Mouse (Mus musculus) limb, embryonic 13.5 days (tissue): ENCODE results near the gene Myo3b. TPM values are rescaled to one million over a fixed set of nuclear protein-coding genes. Genes with fewer than 3 reads are reported as not detected.

Experiments
- ATAC-seq: fragments of 200-750 bp; cut with Nextera tagmentation; 2 replicates; pipeline ENCODE4 v1.8.0; 2017; ENCODE audit warnings: low read depth, moderate number of reproducible peaks, moderate TSS enrichment; ENCODE audit not compliant: low FRiP score
- H3K27ac ChIP-seq: fragments of 300-500 bp; sonication (generic); 2 replicates; pipeline ENCODE4 v1.5.1; 2015; ENCODE audit warnings: inconsistent platforms, mild to moderate bottlenecking, moderate library complexity
- H3K27me3 ChIP-seq: fragments of 300-500 bp; sonication (generic); 2 replicates; pipeline ENCODE4 v1.6.1; 2015; ENCODE audit warnings: mild to moderate bottlenecking, inconsistent platforms
- H3K36me3 ChIP-seq: fragments of 300-500 bp; sonication (generic); 2 replicates; pipeline ENCODE4 v1.6.1; 2015; ENCODE audit warnings: inconsistent platforms, mild to moderate bottlenecking, moderate library complexity
- H3K4me1 ChIP-seq: fragments of 300-500 bp; sonication (generic); 2 replicates; pipeline ENCODE4 v1.6.1; 2015; ENCODE audit warnings: inconsistent platforms
- H3K4me2 ChIP-seq: fragments of 300-500 bp; sonication (generic); replicated peaks from 2 replicates; pipeline ENCODE4 v1.6.1; 2015; ENCODE audit warnings: inconsistent platforms, mild to moderate bottlenecking, moderate library complexity
- H3K4me3 ChIP-seq: fragments of 300-500 bp; sonication (generic); 2 replicates; pipeline ENCODE4 v1.5.1; 2015; ENCODE audit warnings: moderate library complexity, mild to moderate bottlenecking, inconsistent platforms
- H3K9ac ChIP-seq: fragments of 300-500 bp; sonication (generic); 2 replicates; pipeline ENCODE4 v1.6.1; 2015; ENCODE audit warnings: mild to moderate bottlenecking, inconsistent platforms
- H3K9me3 ChIP-seq: fragments of 300-500 bp; sonication (generic); 2 replicates; pipeline ENCODE4 v1.6.1; 2016; ENCODE audit warnings: inconsistent platforms
- WGBS: fragments of 180-500 bp; shearing (Covaris S2); methylation state at CpG from one replicate; pipeline ENCODE4 v1.1.7; 2015; 5-methylcytosine and 5-hydroxymethylcytosine counted together
- polyA plus RNA-seq: library from polyadenylated mRNA; unstranded; fragments of >200 nt; fragmentation: Nextera tagmentation; extraction: Ambion mirVana; gene quantifications from 2 replicates; pipeline ENCODE4 v1.2.1, GENCODE M21; 2015

Myo3b gene
- polyA plus RNA-seq, 1 experiment from 2014 or later = not detected

DNA sequence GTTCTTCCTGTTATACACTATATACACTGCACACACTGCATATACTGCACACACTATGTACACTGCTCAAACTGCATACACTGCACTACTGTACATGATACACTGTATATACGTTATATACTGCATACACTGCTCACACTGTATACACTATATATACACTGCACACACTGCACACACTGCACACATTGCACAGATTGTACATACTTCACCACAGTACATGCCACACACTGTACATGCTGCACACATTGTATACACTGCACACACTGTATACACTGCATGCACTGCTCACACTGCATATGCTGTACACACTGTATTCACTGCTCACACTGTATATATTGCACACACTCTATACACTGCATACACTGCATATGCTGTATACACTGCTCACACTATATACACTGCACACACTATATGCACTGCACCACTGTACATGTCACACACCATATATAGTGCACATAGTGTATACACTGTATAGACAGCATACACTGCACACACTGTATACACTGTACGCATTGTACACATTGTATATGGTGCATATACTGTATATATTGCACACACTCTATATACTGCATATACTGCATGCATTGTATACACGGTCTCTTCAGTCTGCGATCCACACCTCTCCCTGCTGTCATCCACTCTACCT lies 104.7 kb downstream of the Myo3b start:
- no peak overlapping the region for H3K27ac ChIP-seq
- WGBS = 90% methylated on average over 4 of the region's 4 CpGs

DNA sequence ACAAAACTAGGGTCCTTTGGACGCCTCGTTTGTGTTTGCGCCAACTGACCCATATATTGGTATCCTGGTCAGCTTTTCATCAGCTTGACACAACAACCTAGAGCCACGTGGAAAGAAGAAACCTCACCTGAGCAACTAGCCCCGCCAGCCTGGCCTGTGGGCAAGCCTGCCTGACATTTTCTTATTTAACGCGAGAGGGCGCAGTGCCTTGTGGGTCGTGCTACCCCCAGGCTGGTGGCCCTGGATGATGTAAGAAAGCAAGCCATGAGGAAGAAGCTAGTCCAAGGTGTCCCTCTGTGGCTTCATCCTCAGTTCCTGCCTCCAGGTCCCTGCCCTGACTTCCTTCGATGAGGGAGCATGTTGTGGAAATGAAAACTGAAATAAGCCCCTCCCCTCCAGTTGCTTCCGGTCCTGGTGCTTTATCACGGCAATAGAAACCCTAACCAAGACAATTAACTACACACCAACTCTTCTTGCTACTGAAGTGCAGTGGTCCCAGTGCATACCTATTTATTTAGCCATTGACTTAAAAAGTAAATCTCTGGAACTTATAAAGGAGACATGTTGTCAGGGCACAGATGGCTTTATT lies 108.2 kb downstream of the Myo3b start:
- H3K27ac ChIP-seq = no peak overlapping the region
- no peaks in the 10 kb centered on the region for H3K36me3 ChIP-seq
- ATAC-seq = no peak
- H3K9me3 ChIP-seq = no peaks in the 10 kb centered on the region
- WGBS = 48% methylated on average over 12 of the region's 12 CpGs
- no peaks in the 10 kb centered on the region for H3K4me1 ChIP-seq
- no peak overlapping the region for H3K4me3 ChIP-seq
- H3K4me2 ChIP-seq = no peak overlapping the region
- H3K9ac ChIP-seq = no peak overlapping the region
- no peaks in the 10 kb centered on the region for H3K27me3 ChIP-seq

More for the DNA sequence above, 104.7 kb downstream of the Myo3b start:
- no peak for ATAC-seq
- no peaks in the 10 kb centered on the region for H3K9me3 ChIP-seq
- no peak overlapping the region for H3K4me3 ChIP-seq
- H3K36me3 ChIP-seq = no peaks in the 10 kb centered on the region
- no peaks in the 10 kb centered on the region for H3K4me1 ChIP-seq
- no peak overlapping the region for H3K9ac ChIP-seq
- H3K4me2 ChIP-seq = no peak overlapping the region
- H3K27me3 ChIP-seq = no peaks in the 10 kb centered on the region

DNA sequence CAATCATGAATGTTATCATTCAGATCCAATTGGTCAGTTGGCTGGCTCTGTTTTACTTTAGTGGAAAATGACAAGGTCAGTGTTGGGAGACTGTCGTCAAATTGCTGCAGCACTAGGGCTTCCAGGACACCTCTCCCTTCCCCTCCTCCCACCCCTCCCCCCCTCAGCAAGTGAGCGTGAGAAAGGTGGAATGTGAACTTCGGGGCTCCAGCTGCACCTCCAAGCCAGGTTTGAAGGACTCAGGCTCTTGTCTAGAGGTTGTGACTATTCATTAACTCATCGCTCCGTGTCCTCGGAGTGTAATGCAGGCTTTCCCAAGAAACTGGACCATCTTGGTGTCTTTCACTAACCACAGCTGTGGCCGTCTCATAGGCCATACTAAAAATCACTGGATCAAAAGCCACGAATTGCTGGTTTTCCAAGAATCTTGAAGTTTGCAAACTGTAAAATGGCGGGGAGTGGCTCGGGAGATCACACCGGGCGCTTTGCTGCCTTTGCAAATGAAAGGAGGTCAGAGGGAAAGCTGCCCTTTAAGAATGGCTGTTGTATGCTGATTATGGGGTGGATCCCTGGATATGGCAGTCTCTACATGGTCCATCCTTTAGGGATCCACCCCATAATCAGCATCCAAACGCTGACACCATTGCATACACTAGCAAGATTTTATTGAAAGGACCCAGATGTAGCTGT lies 110.0 kb downstream of the Myo3b start:
- no peak for ATAC-seq
- H3K4me3 ChIP-seq = no peak overlapping the region
- H3K9ac ChIP-seq = no peak overlapping the region
- H3K36me3 ChIP-seq = no peaks in the 10 kb centered on the region
- no peaks in the 10 kb centered on the region for H3K27me3 ChIP-seq
- H3K9me3 ChIP-seq = no peaks in the 10 kb centered on the region
- H3K4me1 ChIP-seq = no peaks in the 10 kb centered on the region
- WGBS = 68% methylated on average over 13 of the region's 13 CpGs
- H3K27ac ChIP-seq = no peak overlapping the region
- no peak overlapping the region for H3K4me2 ChIP-seq

DNA sequence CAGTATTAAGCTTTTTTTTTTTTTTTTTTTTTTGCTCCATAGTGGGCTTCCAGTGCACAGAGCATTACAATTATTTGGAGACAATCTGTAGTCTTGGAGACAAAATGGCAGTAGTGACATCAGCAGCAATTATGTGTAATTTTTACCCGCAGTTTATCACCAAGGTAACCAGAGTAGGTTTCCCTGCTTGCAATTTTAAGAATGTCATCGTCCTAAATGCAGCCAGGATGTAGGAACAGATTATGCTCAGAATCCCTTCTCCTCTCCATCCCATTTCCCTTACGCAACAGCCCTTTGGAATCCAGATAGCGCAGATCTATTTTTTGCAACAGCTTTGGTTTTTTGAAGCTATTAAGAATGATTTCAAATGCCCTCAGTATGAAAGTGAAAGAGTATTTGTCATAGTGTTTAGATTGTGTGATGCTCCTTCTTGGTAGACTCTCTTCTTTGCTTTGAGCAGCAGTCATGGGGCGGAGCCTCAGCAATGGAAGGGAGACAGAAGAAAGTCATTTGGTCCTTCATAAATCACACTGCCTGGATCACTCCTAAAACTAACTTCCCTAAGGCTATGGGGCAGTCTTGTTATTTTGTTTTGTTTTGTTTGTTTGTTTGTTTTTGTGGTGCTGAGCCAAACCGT lies 111.6 kb downstream of the Myo3b start:
- H3K27me3 ChIP-seq = no peaks in the 10 kb centered on the region; the same call in 1 of the 2 replicates
- no peak overlapping the region for H3K4me3 ChIP-seq
- H3K9ac ChIP-seq = no peak overlapping the region
- no peak overlapping the region for H3K27ac ChIP-seq
- no peaks in the 10 kb centered on the region for H3K9me3 ChIP-seq
- no peak overlapping the region for H3K4me2 ChIP-seq
- H3K4me1 ChIP-seq = no peaks in the 10 kb centered on the region
- no peak for ATAC-seq
- no peaks in the 10 kb centered on the region for H3K36me3 ChIP-seq
- 76% methylated on average over 6 of the region's 6 CpGs for WGBS

DNA sequence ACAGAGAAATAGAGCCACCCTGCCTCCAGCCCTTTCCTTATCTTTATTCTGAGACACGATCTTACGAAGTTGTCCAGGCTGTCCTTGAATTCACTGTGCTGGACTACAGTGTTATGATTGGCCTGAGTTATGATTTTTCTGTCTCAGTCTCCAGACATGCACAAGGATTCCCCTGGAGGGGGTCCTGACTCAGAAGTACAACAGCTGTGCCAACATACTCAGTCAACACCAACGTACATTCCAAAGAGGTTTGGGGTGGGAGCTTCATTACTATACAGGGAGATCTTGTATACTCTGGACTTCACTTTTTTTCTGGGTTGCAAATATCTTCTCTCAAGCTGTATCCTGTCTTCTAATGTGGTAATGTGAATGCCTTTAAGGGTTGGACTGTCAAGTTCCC lies 113.0 kb downstream of the Myo3b start:
- no peak for ATAC-seq
- Histone ChIP-seq H3K4me3 (no peak overlapping the region), H3K36me3 (no peaks in the 10 kb centered on the region), H3K9me3 (no peaks in the 10 kb centered on the region), H3K9ac (no peak overlapping the region), H3K4me2 (no peak overlapping the region), H3K27ac (no peak overlapping the region), H3K27me3 (no peaks in the 10 kb centered on the region; the same call in 1 of the 2 replicates), H3K4me1 (no peaks in the 10 kb centered on the region)
- WGBS = 87% methylated on average over 3 of the region's 3 CpGs

DNA sequence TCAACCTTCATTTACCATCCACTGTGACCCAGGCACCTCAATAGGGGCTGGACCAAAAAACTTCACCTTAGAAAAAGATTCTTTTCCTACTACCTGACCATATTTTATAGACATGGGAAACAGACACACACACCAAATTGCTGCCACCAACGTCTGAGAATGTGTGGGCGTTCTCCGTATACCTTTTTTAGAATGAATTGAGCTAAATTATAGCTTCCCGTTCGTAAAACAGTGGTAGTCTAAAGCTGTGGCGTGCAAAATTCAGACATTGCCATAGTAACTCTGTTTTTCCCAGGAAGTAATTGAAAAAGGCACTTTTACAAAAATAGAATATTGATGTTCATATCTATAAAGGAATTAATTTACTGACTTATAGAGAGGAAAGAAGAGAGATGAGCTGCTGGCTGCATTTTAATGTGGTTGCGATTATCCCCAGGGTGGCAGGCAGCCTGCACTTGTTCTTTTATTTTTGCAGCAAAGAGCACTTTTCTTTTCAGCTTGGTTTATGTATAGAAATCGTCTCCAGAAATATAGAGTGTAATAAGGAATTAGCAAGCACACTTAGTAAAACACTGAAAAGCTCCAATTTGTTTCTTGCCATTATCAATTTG lies 116.4 kb downstream of the Myo3b start:
- no peaks in the 10 kb centered on the region for H3K36me3 ChIP-seq
- 63% methylated on average over 8 of the region's 8 CpGs for whole genome bisulfite sequencing
- H3K27me3 ChIP-seq = no peaks in the 10 kb centered on the region; the same call in 1 of the 2 replicates
- H3K27ac ChIP-seq = no peak overlapping the region
- ATAC-seq = no peak
- no peaks in the 10 kb centered on the region for H3K9me3 ChIP-seq
- H3K4me2 ChIP-seq = no peak overlapping the region
- H3K9ac ChIP-seq = no peak overlapping the region
- H3K4me1 ChIP-seq = no peaks in the 10 kb centered on the region
- H3K4me3 ChIP-seq = no peak overlapping the region

DNA sequence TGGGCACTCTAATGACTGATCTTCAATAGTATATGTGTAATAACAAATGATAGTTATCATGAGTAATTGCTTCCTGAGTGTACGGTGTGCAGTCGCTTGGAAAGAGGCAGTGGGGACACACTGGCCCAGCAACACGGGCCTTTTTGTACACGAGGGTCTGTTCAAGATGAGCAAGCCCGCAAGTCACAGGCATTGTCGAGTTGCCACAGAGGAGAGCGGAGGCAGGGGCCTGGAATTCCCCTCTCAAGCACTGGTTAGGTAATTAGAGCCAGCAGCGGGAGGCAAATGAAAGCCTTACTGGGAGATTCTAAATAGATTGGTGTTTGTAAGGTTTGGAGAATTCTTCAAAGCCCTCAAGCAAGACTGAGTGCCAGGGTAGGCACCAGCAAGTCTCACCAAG lies 120.6 kb downstream of the Myo3b start:
- Histone ChIP-seq H3K27me3 (no peaks in the 10 kb centered on the region; the same call in 1 of the 2 replicates), H3K4me2 (no peak overlapping the region), H3K4me1 (no peaks in the 10 kb centered on the region), H3K36me3 (no peaks in the 10 kb centered on the region), H3K4me3 (no peak overlapping the region), H3K27ac (no peak overlapping the region), H3K9me3 (no peaks in the 10 kb centered on the region), H3K9ac (no peak overlapping the region)
- WGBS = 33% methylated on average over 8 of the region's 8 CpGs
- ATAC-seq = no peak

DNA sequence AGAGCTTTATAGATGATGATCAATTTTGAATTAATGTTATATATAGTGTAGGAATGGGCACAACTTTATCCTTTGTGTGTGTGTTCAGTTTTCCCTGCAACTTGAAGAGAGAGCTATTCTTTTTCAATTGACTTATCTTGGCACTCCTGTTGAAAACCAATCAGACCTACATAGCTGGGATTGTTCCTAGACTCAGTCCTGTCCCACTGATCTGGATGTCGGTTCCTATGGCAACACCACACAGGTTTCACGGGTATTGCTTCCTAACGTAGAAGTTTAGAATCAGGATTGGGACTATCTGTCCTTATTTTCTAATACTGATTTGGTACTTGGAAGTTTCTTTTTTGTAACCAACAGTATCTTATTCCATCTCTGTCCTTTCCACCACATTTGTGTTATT lies 127.3 kb downstream of the Myo3b start:
- Histone ChIP-seq H3K36me3 (no peaks in the 10 kb centered on the region), H3K4me2 (no peak overlapping the region), H3K27me3 (no peaks in the 10 kb centered on the region), H3K4me3 (no peak overlapping the region), H3K9ac (no peak overlapping the region), H3K4me1 (no peaks in the 10 kb centered on the region), H3K9me3 (no peaks in the 10 kb centered on the region), H3K27ac (no peak overlapping the region)
- WGBS = 64% methylated on average over 3 of the region's 3 CpGs
- ATAC-seq = no peak

DNA sequence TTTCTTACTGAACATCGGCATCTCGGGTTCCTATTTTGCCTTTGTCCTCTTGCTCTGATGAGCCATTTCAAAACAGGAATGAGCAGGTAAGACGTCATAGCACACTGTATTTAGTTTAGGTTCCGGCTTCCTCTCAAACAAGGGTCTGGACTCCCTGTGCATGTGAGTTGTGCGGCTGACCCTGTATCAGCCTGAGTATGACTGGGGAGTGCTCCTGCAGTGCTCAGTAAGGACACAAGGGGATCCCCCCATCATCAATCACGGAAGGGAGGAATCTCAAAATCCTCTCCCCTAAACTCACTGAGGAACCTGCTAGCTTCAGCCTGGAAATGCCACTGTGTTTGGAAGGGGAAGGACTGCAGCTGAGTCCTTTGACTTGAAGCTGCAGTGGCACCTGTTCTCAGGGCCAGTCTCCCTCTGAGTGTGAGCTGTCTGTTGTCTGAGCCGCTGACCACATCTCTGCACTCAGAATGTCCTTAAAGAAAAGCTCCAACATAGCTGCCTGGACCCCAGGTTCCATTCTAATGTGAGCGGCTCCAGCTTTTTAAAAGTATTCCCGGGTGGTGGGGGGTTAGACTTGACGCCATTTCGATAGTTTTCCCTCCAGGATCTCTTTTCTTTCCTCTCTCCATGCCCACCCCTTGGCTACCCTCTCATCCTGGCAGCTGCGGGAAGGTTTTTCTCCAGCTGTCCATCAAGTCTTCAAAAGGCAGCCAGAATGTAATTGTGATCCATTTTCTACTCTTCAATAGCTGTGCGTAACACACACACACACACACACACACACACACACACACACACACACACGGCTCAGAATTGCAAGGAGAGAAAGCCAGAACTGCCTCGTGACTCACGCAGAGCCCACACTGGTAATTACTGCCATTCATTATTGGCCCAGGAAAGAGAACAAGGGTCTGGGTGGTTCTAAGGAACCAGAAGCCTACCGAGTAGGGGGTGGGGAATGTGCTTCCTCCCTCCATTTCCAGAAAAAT lies 129.3 kb downstream of the Myo3b start:
- H3K4me3 ChIP-seq = no peak overlapping the region
- no peak overlapping the region for H3K9ac ChIP-seq
- H3K4me1 ChIP-seq = no peaks in the 10 kb centered on the region
- ATAC-seq = no peak
- WGBS = 66% methylated on average over 16 of the region's 17 CpGs
- no peaks in the 10 kb centered on the region for H3K27me3 ChIP-seq
- H3K36me3 ChIP-seq = no peaks in the 10 kb centered on the region
- no peak overlapping the region for H3K27ac ChIP-seq
- no peaks in the 10 kb centered on the region for H3K9me3 ChIP-seq
- H3K4me2 ChIP-seq = no peak overlapping the region

DNA sequence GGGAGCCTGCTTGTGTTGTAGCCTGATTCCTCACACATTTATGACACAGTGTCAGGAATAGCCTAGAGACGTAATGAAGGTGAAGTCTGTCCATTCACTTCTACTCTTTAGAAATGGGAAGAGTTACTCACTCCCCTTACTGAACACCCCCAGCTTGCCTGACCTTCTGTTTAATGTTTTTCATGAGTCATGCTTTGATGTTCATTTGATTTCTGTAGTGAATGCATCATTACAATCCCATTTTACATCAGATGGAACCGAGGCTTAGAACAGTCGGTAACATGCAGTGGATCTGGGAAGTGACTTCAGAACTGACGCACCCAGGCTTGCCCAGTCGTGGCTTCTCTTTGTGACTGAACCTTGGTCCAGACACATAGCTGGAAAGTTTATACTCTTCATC lies 131.5 kb downstream of the Myo3b start:
- no peaks in the 10 kb centered on the region for H3K36me3 ChIP-seq
- no peak overlapping the region for H3K4me2 ChIP-seq
- H3K27me3 ChIP-seq = no peaks in the 10 kb centered on the region
- H3K9ac ChIP-seq = no peak overlapping the region
- 85% methylated on average over 5 of the region's 5 CpGs for WGBS
- no peak for ATAC-seq
- H3K27ac ChIP-seq = no peak overlapping the region
- no peaks in the 10 kb centered on the region for H3K4me1 ChIP-seq
- H3K4me3 ChIP-seq = no peak overlapping the region
- H3K9me3 ChIP-seq = no peaks in the 10 kb centered on the region
